Comparison of ENCODE assay signal across 8 mouse cellular contexts in genomic region chr13:113794705-113795655, GRCm38 (mm10). TPM values are rescaled to one million over a fixed set of nuclear protein-coding genes. Genes with fewer than 3 reads are reported as not detected.
A peak's percentile ranks its signal among the peaks of the same experiment; 100 is the strongest.
DNase-seq lines count a peak whose midpoint lies in the region; ATAC-seq and TF ChIP-seq lines count a peak whose summit lies in the region.

No protein-coding gene starts in this region.

- TF ChIP-seq EP300 in stomach, postnatal 0 days (optimal IDR thresholded peaks at IDR 0.05) = no peak

- no peaks in the 10 kb centered on the region for H3K36me3 ChIP-seq in limb, embryonic 14.5 days (ENCODE audit: control insufficient read depth, insufficient read depth, low read length)
- no peaks in the 10 kb centered on the region for H3K36me3 ChIP-seq in midbrain, embryonic 13.5 days
- no peaks in the 10 kb centered on the region for H3K36me3 ChIP-seq in stomach, postnatal 0 days (ENCODE audit: control insufficient read depth, insufficient read depth, low read length)

- intact Hi-C loops in gastrocnemius, postnatal 14 days (cut with DNase I; ENCODE audit: low total_unique reads) = loop anchor here (10.0 kb wide), 1 partner anchor 70 kb away; no protein-coding TSS in a partner anchor

- peak overlapping the region; percentile 58 for H3K4me2 ChIP-seq in limb, embryonic 14.5 days (replicated peaks; ENCODE audit: low read depth, low read length, severe bottlenecking)
- peak overlapping the region; percentile 66 for H3K4me2 ChIP-seq in midbrain, embryonic 13.5 days (replicated peaks)
- H3K4me2 ChIP-seq in stomach, postnatal 0 days (replicated peaks; ENCODE audit: low read depth) = peak overlapping the region; percentile 77

- no peak for TF ChIP-seq POLR2A in limb, embryonic 14.5 days (IDR thresholded peaks at IDR 0.05; ENCODE audit: borderline replicate concordance, extremely low read depth, insufficient read depth, insufficient read length)

- H3K9me3 ChIP-seq in limb, embryonic 14.5 days (ENCODE audit: control insufficient read depth, low read length) = no peaks in the 10 kb centered on the region
- H3K9me3 ChIP-seq in midbrain, embryonic 13.5 days = no peaks in the 10 kb centered on the region
- no peaks in the 10 kb centered on the region for H3K9me3 ChIP-seq in stomach, postnatal 0 days (ENCODE audit: control insufficient read depth, low read length)

- DNase-seq in 416B (ENCODE audit: low read depth) = peak; percentile 66
- peak; percentile 64 for DNase-seq in R1 (ENCODE audit: low read depth, low spot score)
- peak; percentile 79 for DNase-seq in embryo, embryonic 10.5 days (ENCODE audit: low spot score)
- peak; percentile 33 for DNase-seq in gastrocnemius, postnatal 14 days
- peak; percentile 83 for DNase-seq in kidney, adult 18-20 months
- DNase-seq in limb, embryonic 14.5 days (ENCODE audit: low spot score) = peak; percentile 60
- peak; percentile 55 for DNase-seq in stomach, postnatal 0 days (ENCODE audit: low spot score)

- H3K27ac ChIP-seq in limb, embryonic 14.5 days (replicated peaks; ENCODE audit: low read depth, low read length) = peak overlapping the region; percentile 90
- H3K27ac ChIP-seq in midbrain, embryonic 13.5 days = peak overlapping the region; percentile 94
- H3K27ac ChIP-seq in stomach, postnatal 0 days (replicated peaks) = peak overlapping the region; percentile 89

- H3K9ac ChIP-seq in limb, embryonic 14.5 days (ENCODE audit: low read depth, low read length, severe bottlenecking) = peak overlapping the region; percentile 93
- H3K9ac ChIP-seq in midbrain, embryonic 13.5 days (replicated peaks) = peak overlapping the region; percentile 87
- H3K9ac ChIP-seq in stomach, postnatal 0 days (ENCODE audit: low read length) = peak overlapping the region; percentile 91

- 2% methylated on average over 52 of the region's 52 CpGs for WGBS in limb, embryonic 14.5 days
- WGBS in midbrain, embryonic 13.5 days = 2% methylated on average over 52 of the region's 52 CpGs
- under 1% methylated on average over 50 of the region's 52 CpGs for WGBS in stomach, postnatal 0 days

- peak; percentile 42 for ATAC-seq in limb, embryonic 14.5 days (ENCODE audit: low FRiP score, low read depth)
- peak; percentile 76 for ATAC-seq in midbrain, embryonic 13.5 days
- ATAC-seq in stomach, postnatal 0 days (ENCODE audit: low FRiP score, low TSS enrichment) = peak; percentile 52

- no peaks in the 10 kb centered on the region for H3K27me3 ChIP-seq in limb, embryonic 14.5 days (ENCODE audit: control insufficient read depth, insufficient read depth, low read length)
- no peaks in the 10 kb centered on the region for H3K27me3 ChIP-seq in midbrain, embryonic 13.5 days
- H3K27me3 ChIP-seq in stomach, postnatal 0 days (ENCODE audit: control insufficient read depth, insufficient read depth, low read length) = no peaks in the 10 kb centered on the region

- no peak for TF ChIP-seq CTCF in stomach, postnatal 0 days (IDR thresholded peaks at IDR 0.05; ENCODE audit: low read depth)

- H3K4me1 ChIP-seq in limb, embryonic 14.5 days (ENCODE audit: control insufficient read depth, insufficient read depth, low read length) = peaks cover 17% of the 10 kb centered on the region
- peaks cover 25% of the 10 kb centered on the region for H3K4me1 ChIP-seq in midbrain, embryonic 13.5 days (replicated peaks)
- H3K4me1 ChIP-seq in stomach, postnatal 0 days (replicated peaks; ENCODE audit: control insufficient read depth, insufficient read depth) = no peaks in the 10 kb centered on the region; the same call in 1 of the 2 replicates

- H3K4me3 ChIP-seq in limb, embryonic 14.5 days (replicated peaks; ENCODE audit: low read length) = peak overlapping the region; percentile 86
- H3K4me3 ChIP-seq in midbrain, embryonic 13.5 days (replicated peaks) = peak overlapping the region; percentile 80
- H3K4me3 ChIP-seq in stomach, postnatal 0 days (ENCODE audit: low read depth, low read length) = peak overlapping the region; percentile 82

RNA-seq across cellular contexts. Expression of gene Arl15, which starts 0.7 kb away (rescaled TPM):
- total RNA-seq in gastrocnemius, postnatal 14 days (2021) = 1 to 10 TPM; 5.9 to 8.2 TPM
- polyA plus RNA-seq in limb, embryonic 14.5 days (2012; rRNA removed) = 9.9 and 10.1 TPM in 2 replicates
- polyA plus RNA-seq in limb, embryonic 14.5 days (2014; fragmentation: Nextera tagmentation; extraction: Ambion mirVana) = 10.7 and 11.9 TPM in 2 replicates
- 15.0 and 17.7 TPM in 2 replicates for polyA plus RNA-seq in midbrain, embryonic 13.5 days (2015; fragmentation: Nextera tagmentation; extraction: Ambion mirVana)
- polyA plus RNA-seq in stomach, postnatal 0 days (2015; fragmentation: Nextera tagmentation; extraction: Ambion mirVana) = 3.4 and 3.7 TPM in 2 replicates

Comparison
In these comparisons a context has a peak if more than half of its experiments do, and no peak if none do; other contexts are left out.
1. Peak in every context shown above with its lines: DNase-seq, ATAC-seq, H3K4me3 ChIP-seq and H3K27ac ChIP-seq.
2. DNase-seq: peak in every context shown above with its lines; median percentile 83 in kidney, adult 18-20 months; 79 in embryo, embryonic 10.5 days; 66 in 416B; 64 in R1; 60 in limb, embryonic 14.5 days; 55 in stomach, postnatal 0 days; 33 in gastrocnemius, postnatal 14 days.